ENCODE assay signal across 8 mouse cellular contexts in genomic region chr17:90501023-90501675, GRCm38 (mm10).
DNase-seq lines count a peak whose midpoint lies in the region; ATAC-seq lines count a peak whose summit lies in the region.

No protein-coding gene starts in this region.

- H3K27me3 ChIP-seq in embryonic facial prominence, embryonic 11.5 days (ENCODE audit: control insufficient read depth, insufficient read depth, low read length), result no peaks in the 10 kb centered on the region
- H3K27me3 ChIP-seq in hindbrain, embryonic 16.5 days (replicated peaks; ENCODE audit: control insufficient read depth, insufficient read depth, low read length), result no peaks in the 10 kb centered on the region

- ATAC-seq in embryonic facial prominence, embryonic 11.5 days (replicated peaks; ENCODE audit: insufficient number of reproducible peaks, low FRiP score, low TSS enrichment, low read depth), result no peak
- peak; percentile 67 for ATAC-seq in hindbrain, embryonic 16.5 days
- no peak for ATAC-seq in activated CD4-positive, CD25-positive, alpha-beta regulatory T cell, adult 4 months

- no peak overlapping the region for H3K4me3 ChIP-seq in embryonic facial prominence, embryonic 11.5 days (ENCODE audit: low read depth, low read length)
- H3K4me3 ChIP-seq in hindbrain, embryonic 16.5 days (ENCODE audit: low read length), result no peak overlapping the region

- peak; percentile 6 for DNase-seq in ovary, postnatal 10 days (ENCODE audit: low spot score)
- DNase-seq in ovary, adult 18-20 months (ENCODE audit: low spot score), result no peak
- peak; percentile 84 for DNase-seq in brain, adult 2 months (ENCODE audit: low read depth, low spot score)
- DNase-seq in embryonic facial prominence, embryonic 11.5 days (ENCODE audit: low spot score), result peak; percentile 73
- peak; percentile 80 to 82 for DNase-seq in left cerebral cortex, postnatal 14 days (ENCODE audit: low spot score in 2 of 2)
- peak; percentile 14 for DNase-seq in naive thymus-derived CD4-positive, alpha-beta T cell, adult 2 months (ENCODE audit: low read depth)

- no peaks in the 10 kb centered on the region for H3K4me1 ChIP-seq in embryonic facial prominence, embryonic 11.5 days (ENCODE audit: control insufficient read depth, insufficient read depth, low read length)
- H3K4me1 ChIP-seq in hindbrain, embryonic 16.5 days (ENCODE audit: control insufficient read depth, insufficient read depth, low read depth, low read length), result no peaks in the 10 kb centered on the region

- no peak overlapping the region for H3K4me2 ChIP-seq in embryonic facial prominence, embryonic 11.5 days (ENCODE audit: low read depth, low read length)
- no peak overlapping the region for H3K4me2 ChIP-seq in hindbrain, embryonic 16.5 days (ENCODE audit: low read length)

- no peak overlapping the region for H3K9ac ChIP-seq in embryonic facial prominence, embryonic 11.5 days (replicated peaks; ENCODE audit: low read length)
- no peak overlapping the region for H3K9ac ChIP-seq in hindbrain, embryonic 16.5 days (ENCODE audit: low read depth, low read length)

- intact Hi-C loops in left cerebral cortex, postnatal 14 days (cut with DNase I), result loop anchor here (5.0 kb wide), 1 partner anchor 849 kb away; no protein-coding TSS in a partner anchor

- no peaks in the 10 kb centered on the region for H3K36me3 ChIP-seq in embryonic facial prominence, embryonic 11.5 days (replicated peaks; ENCODE audit: control insufficient read depth, insufficient read depth, low read depth, low read length)
- H3K36me3 ChIP-seq in hindbrain, embryonic 16.5 days (ENCODE audit: control insufficient read depth, insufficient read depth, low read length), result no peaks in the 10 kb centered on the region

- H3K9me3 ChIP-seq in embryonic facial prominence, embryonic 11.5 days (replicated peaks; ENCODE audit: control insufficient read depth, low read length), result no peaks in the 10 kb centered on the region
- H3K9me3 ChIP-seq in hindbrain, embryonic 16.5 days (ENCODE audit: control insufficient read depth, low read length), result no peaks in the 10 kb centered on the region

- H3K27ac ChIP-seq in embryonic facial prominence, embryonic 11.5 days (replicated peaks; ENCODE audit: low read depth, low read length), result no peak overlapping the region
- no peak overlapping the region for H3K27ac ChIP-seq in hindbrain, embryonic 16.5 days (ENCODE audit: low read depth, low read length)

- WGBS in embryonic facial prominence, embryonic 11.5 days, result 55% methylated on average over 6 of the region's 6 CpGs
- 58% methylated on average over 6 of the region's 6 CpGs for WGBS in hindbrain, embryonic 16.5 days
